Mouse (Mus musculus) monocyte, adult 2 months (primary cell): ENCODE data around the gene Zswim9.

ENCODE experiments used
- DNase-seq, 2 experiments: peaks; one replicate each; pipeline ENCODE4 v3.0.0; 2022; ENCODE audit warnings: low spot score in 2 of 2, low read depth in 1 of 2

The Zswim9 gene

DNA sequence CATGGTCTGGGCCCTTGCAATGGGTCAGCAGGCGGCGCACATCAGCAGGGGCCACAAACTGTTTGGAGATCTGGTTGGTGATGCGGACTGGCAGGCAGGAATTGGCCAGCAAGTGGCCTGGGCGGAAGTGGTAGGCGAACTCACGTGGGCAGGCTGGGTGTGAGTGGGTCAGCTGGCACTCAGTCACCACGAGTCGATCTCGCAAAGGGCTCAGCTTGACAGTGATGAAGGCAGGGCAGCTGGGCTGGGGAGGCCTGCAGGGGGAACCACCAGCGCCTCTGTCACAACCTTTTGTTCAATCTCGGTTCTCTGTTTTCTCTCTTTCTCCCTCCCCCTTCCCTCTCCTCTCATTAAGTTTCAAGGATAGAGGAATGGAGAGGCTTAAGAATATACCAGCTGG is 9.1 kb downstream of the Zswim9 start:
- DNase-seq: no peak

DNA sequence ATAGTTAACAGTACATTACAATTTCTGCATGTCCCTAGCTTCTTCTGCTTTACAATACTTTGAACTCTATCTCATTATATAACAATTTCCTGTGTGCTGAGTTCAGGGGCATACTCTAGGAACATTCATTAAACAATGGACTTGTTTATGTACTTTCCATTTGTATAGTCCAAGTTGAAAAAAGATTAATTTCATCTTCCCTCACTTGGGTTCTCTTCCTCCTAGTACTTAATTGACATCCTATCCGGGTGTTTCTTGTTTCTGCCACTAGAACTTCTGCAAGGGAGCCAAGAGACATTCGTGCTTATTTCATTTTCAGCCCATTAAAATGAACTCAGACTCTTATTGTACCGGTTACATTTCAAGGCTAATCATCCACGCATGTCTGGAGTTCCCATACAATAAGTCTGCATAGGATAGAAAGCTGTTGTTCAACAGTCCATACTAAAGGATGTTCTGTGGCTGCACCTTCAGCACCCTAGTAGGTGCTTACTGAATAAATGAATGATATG is 9.7 kb downstream of the Zswim9 start:
- no peak for DNase-seq

- DNase-seq: no peak
Observed at GRCm38 (mm10) chr7:13264396-13264795, 14.1 kb downstream of the Zswim9 start.

- DNase-seq: no peak
Observed at GRCm38 (mm10) chr7:13263851-13264250, 14.7 kb downstream of the Zswim9 start.

GRCm38 (mm10) chr7:13260746-13261700 is 17.5 kb downstream of the Zswim9 start:
- no peak for DNase-seq

- DNase-seq: no peak
Observed at GRCm38 (mm10) chr7:13212720-13213119, 65.8 kb downstream of the Zswim9 start, which contains the start of gene Vmn1r89. Gene Vmn1r89 (plus strand): TSS chr7:13213020.
